Mouse (Mus musculus) stomach, postnatal 0 days (tissue): ENCODE measurements around the gene Vwc2. TPM values are rescaled to one million over a fixed set of nuclear protein-coding genes. Genes with fewer than 3 reads are reported as not detected.

Source experiments
- ATAC-seq: fragments of 200-750 bp; cut with Nextera tagmentation; 2 replicates; pipeline ENCODE4 v1.8.0; 2017; ENCODE audit not compliant: low FRiP score, low TSS enrichment
- DNase-seq: peaks from one replicate; pipeline ENCODE4 v3.0.0-alpha.2; 2016; ENCODE audit warnings: low spot score
- H3K27ac ChIP-seq: fragments of 300-500 bp; sonication (generic); replicated peaks from 2 replicates; pipeline ENCODE4 v1.5.1; 2014; ENCODE audit warnings: mild to moderate bottlenecking, control low read depth
- H3K27me3 ChIP-seq: fragments of 300-500 bp; sonication (generic); 2 replicates; pipeline ENCODE4 v1.6.1; 2014; ENCODE audit warnings: low read length; ENCODE audit not compliant: control insufficient read depth, insufficient read depth
- H3K36me3 ChIP-seq: fragments of 300-500 bp; sonication (generic); 2 replicates; pipeline ENCODE4 v1.6.1; 2014; ENCODE audit warnings: low read length, mixed read lengths; ENCODE audit not compliant: control insufficient read depth, insufficient read depth
- H3K4me1 ChIP-seq: fragments of 300-500 bp; sonication (generic); replicated peaks from 2 replicates; pipeline ENCODE4 v1.6.1; 2014; ENCODE audit warnings: antibody characterized with exemption; ENCODE audit not compliant: control insufficient read depth, insufficient read depth
- H3K4me2 ChIP-seq: fragments of 300-500 bp; sonication (generic); replicated peaks from 2 replicates; pipeline ENCODE4 v1.6.1; 2014; ENCODE audit warnings: low read depth, mild to moderate bottlenecking, control low read depth, moderate library complexity
- H3K4me3 ChIP-seq: fragments of 300-500 bp; sonication (generic); 2 replicates; pipeline ENCODE4 v1.5.1; 2014; ENCODE audit warnings: low read depth, low read length, control low read depth
- H3K9ac ChIP-seq: fragments of 300-500 bp; sonication (generic); 2 replicates; pipeline ENCODE4 v1.6.1; 2014; ENCODE audit warnings: mild to moderate bottlenecking, low read length, control low read depth, mixed read lengths
- H3K9me3 ChIP-seq: fragments of 300-500 bp; sonication (generic); 2 replicates; pipeline ENCODE4 v1.6.1; 2016; ENCODE audit warnings: low read length; ENCODE audit not compliant: control insufficient read depth
- CTCF ChIP-seq: IDR thresholded peaks from 2 replicates; pipeline ENCODE4 v1.5.1; 2016; ENCODE audit warnings: antibody characterized with exemption, low read depth, mild to moderate bottlenecking, moderate library complexity
- EP300 ChIP-seq: optimal IDR thresholded peaks from 2 replicates; pipeline ENCODE3; 2016; ENCODE audit warnings: antibody characterized with exemption
- WGBS: fragments of 180-500 bp; shearing (Covaris S2); extraction: QIAGEN DNeasy Blood & Tissue Kit; methylation state at CpG from one replicate; pipeline ENCODE4 v1.1.7; 2014; 5-methylcytosine and 5-hydroxymethylcytosine counted together
- polyA plus RNA-seq: library from polyadenylated mRNA; unstranded; fragments of >200 nt; fragmentation: Nextera tagmentation; extraction: Ambion mirVana; gene quantifications from 2 replicates; pipeline ENCODE4 v1.2.1, GENCODE M21; 2015

Gene Vwc2
- polyA plus RNA-seq = 0.62 and 0.79 TPM in 2 replicates

DNA sequence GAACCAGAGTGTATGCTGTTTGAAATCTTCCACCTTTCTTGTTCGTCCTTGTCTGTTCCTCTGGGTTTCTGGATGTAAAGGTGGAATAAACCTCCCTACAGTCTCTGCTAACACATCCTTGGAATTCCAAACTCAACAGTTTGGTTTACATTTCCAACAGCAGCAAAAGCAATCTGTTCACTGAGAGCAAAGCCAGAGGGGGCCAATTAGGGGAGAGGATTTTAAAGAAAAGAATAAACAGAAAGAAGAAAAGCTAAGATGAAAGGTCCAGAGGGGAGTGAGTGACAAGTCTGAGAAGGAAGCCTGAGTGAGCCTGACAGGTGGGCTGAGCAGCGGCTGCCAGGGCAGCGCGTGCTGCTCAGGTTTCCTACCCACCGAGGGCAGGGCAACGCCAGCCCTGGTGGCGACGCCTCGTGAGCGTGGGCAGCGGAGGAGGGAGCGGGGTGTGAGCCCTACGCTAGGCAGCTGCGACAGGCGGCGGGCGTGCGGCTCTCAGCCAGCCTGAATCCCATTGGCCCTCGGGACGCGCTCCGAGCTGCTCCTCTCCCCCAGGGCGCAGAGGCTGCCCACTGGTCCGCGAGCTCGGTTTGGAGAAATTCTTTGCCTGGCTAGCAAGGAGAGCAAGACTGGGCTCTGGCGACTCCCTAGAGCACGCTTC is at the start of gene Vwc2:
TSS of gene Vwc2 (plus strand) at position 648 of the 658 bp plus-strand sequence.
- Histone ChIP-seq H3K4me2 (peak within 1 kb of the TSS; percentile 64), H3K36me3 (no peaks in the 10 kb centered on the region), H3K9ac (no peak within 1 kb of the TSS), H3K27ac (no peak within 1 kb of the TSS), H3K9me3 (no peaks in the 10 kb centered on the region), H3K4me3 (peak within 1 kb of the TSS; percentile 36), H3K4me1 (no peaks in the 10 kb centered on the region), H3K27me3 (peaks cover 9% of the 10 kb centered on the region; the same call in 1 of the 2 replicates)
- WGBS = under 1% methylated on average over 28 of the region's 28 CpGs
- peak; percentile 35; the same call in 1 of the 2 replicates for ATAC-seq
- DNase-seq = peak; percentile 18
- no peak for TF ChIP-seq EP300
- no peak for TF ChIP-seq CTCF

GRCm38 (mm10) chr11:11088162-11088756 is 25.8 kb upstream of the Vwc2 start:
- no peaks in the 10 kb centered on the region for H3K27me3 ChIP-seq
- no peaks in the 10 kb centered on the region for H3K36me3 ChIP-seq
- no peak overlapping the region for H3K9ac ChIP-seq
- H3K27ac ChIP-seq = no peak overlapping the region
- no peak for TF ChIP-seq EP300
- TF ChIP-seq CTCF = no peak
- H3K9me3 ChIP-seq = no peaks in the 10 kb centered on the region
- DNase-seq (no peak), ATAC-seq (no peak)
- no peak overlapping the region for H3K4me2 ChIP-seq
- H3K4me1 ChIP-seq = no peaks in the 10 kb centered on the region
- H3K4me3 ChIP-seq = no peak overlapping the region
- 97% methylated on average over 1 of the region's 1 CpGs for WGBS

- 89% methylated on average over 1 of the region's 1 CpGs for WGBS
- no peaks in the 10 kb centered on the region for H3K4me1 ChIP-seq
- TF ChIP-seq EP300 = no peak
- TF ChIP-seq CTCF = no peak
Observed at GRCm38 (mm10) chr11:11097606-11098005, 16.4 kb upstream of the Vwc2 start.

DNA sequence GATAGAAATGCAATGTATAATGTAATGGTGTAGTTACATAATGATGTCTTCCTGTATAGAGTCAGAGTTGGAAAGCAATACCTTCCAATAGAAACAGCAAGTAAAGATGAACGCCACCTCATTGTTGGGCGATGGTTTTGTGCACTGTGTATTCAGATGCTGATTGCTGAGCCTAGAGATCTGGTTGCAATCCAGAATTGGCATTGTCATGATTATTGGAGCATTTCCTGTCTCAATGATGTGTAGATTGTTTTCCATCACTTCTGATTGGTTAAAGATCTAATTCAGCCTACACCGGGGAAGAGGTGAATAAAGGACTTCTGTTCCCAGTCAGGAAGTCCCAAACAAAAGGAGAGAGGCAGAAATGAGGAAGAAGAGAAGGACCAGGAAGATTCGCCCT is 15.7 kb upstream of the Vwc2 start:
- no peaks in the 10 kb centered on the region for H3K9me3 ChIP-seq
- no peak overlapping the region for H3K9ac ChIP-seq
- no peaks in the 10 kb centered on the region for H3K27me3 ChIP-seq
- ATAC-seq (no peak), DNase-seq (no peak)
- no peak for TF ChIP-seq CTCF
- no peak for TF ChIP-seq EP300
- H3K36me3 ChIP-seq = no peaks in the 10 kb centered on the region
- no peak overlapping the region for H3K27ac ChIP-seq
- no peak overlapping the region for H3K4me3 ChIP-seq
- no peak overlapping the region for H3K4me2 ChIP-seq
- H3K4me1 ChIP-seq = no peaks in the 10 kb centered on the region
- 77% methylated on average over 4 of the region's 4 CpGs for WGBS

More at GRCm38 (mm10) chr11:11097606-11098005, 16.4 kb upstream of the Vwc2 start:
- no peaks in the 10 kb centered on the region for H3K36me3 ChIP-seq
- no peak overlapping the region for H3K27ac ChIP-seq
- DNase-seq = no peak
- H3K4me3 ChIP-seq = no peak overlapping the region
- no peak overlapping the region for H3K9ac ChIP-seq
- no peaks in the 10 kb centered on the region for H3K27me3 ChIP-seq
- no peaks in the 10 kb centered on the region for H3K9me3 ChIP-seq
- ATAC-seq = no peak
- no peak overlapping the region for H3K4me2 ChIP-seq

DNA sequence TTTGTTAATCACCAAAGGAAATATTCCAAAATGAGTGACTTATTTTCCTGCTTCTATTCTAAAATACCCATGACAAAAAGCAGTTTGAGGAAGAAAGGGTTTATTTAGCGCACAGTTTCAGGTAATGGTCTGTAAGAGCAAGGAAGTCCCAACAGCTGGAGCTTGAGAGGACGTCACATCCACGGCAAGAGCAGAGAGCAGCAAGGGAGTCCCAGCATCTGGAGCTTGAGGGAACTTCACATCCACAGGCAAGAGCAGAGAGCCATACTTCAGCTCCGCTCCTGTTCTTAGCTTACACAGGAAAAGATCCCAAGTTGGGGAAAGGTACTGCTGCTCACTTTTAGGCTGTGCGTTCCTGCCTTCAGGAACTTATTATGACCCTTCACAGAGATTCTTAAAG is 15.0 kb upstream of the Vwc2 start:
- H3K27ac ChIP-seq = no peak overlapping the region
- WGBS = 87% methylated on average over 5 of the region's 5 CpGs
- TF ChIP-seq CTCF (no peak), EP300 (no peak)
- no peaks in the 10 kb centered on the region for H3K27me3 ChIP-seq
- DNase-seq (no peak), ATAC-seq (no peak)
- H3K36me3 ChIP-seq = no peaks in the 10 kb centered on the region
- H3K4me3 ChIP-seq = no peak overlapping the region
- H3K4me2 ChIP-seq = no peak overlapping the region
- H3K9ac ChIP-seq = no peak overlapping the region
- no peaks in the 10 kb centered on the region for H3K9me3 ChIP-seq
- no peaks in the 10 kb centered on the region for H3K4me1 ChIP-seq

GRCm38 (mm10) chr11:11102182-11102581 is 11.8 kb upstream of the Vwc2 start:
- WGBS = 25% methylated on average over 1 of the region's 1 CpGs
- H3K27ac ChIP-seq = no peak overlapping the region
- no peak for DNase-seq

More at GRCm38 (mm10) chr11:11102182-11102581, 11.8 kb upstream of the Vwc2 start:
- Histone ChIP-seq H3K4me3 (no peak overlapping the region), H3K4me2 (no peak overlapping the region), H3K9me3 (no peaks in the 10 kb centered on the region), H3K27me3 (no peaks in the 10 kb centered on the region), H3K4me1 (no peaks in the 10 kb centered on the region), H3K36me3 (no peaks in the 10 kb centered on the region), H3K9ac (no peak overlapping the region)
- no peak for TF ChIP-seq CTCF
- no peak for TF ChIP-seq EP300
- ATAC-seq = no peak
